Mouse (Mus musculus) monocyte, adult 59 days (primary cell): ENCODE measurements around the gene Map3k19. TPM values are rescaled to one million over a fixed set of nuclear protein-coding genes. Genes with fewer than 3 reads are reported as not detected.

ENCODE experiments used
- total RNA-seq, 2 experiments: library from RNA; stranded (reverse); gene quantifications; one replicate each; pipeline ENCODE4 v1.2.4; 2023

Map3k19 gene
- total RNA-seq: under 1 TPM; 0.52 to 0.86 TPM

GRCm38 (mm10) chr1:127854486-127855222 lies at the start of gene Map3k19:
Gene Map3k19 (minus strand): TSS chr1:127855031.

DNA sequence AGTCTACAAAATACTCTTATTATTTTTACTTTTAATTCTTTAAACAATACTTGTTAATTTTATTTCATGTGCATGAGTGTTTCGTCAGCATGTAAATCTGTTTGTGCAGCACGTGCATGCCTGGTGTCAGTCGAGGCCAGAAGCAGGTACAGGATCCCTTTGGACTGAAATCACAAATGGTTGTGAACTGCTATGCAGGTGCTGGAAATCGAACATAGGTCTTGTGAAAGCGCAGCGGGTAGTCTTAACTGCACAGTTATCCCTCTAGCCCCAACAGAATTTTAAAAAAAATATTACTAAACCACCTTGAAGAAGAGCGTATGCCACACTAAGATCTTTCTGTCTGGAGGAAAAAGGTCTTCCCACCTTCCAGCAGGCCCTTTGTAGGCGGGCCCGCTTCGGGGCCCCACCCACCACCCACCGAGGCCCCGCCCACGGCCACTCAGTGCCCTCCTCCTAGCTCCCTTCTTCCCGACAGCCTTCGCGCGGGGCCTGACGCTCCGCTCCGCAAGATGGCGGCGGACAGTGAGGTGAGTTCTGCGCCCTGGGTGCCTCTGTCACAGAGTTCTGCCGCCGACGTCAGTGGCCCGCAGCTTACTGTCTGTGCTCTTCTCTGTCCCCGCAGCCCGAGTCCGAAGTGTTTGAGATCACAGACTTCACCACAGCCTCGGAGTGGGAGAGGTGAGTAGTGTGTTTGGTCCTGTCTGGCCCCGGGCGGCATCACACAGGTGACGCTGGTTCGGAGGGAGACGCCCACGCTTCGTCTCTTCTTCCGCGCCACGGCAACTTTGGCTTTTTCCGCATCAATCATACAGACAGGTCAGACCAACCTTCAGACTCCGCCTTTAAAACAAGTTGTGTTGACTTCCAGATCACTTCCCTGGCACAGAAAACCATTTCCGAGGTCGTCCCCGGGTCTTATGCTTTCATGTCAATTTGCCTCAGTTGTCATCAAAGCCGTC lies 13.8 kb upstream of the Map3k19 start, which contains the start of gene Rab3gap1:
Gene Rab3gap1, plus strand, starts transcription at position 474 of the 962 bp plus-strand sequence.

GRCm38 (mm10) chr1:127773803-127774500 lies 80.9 kb downstream of the Map3k19 start, which contains the start of gene Ccnt2:
Gene Ccnt2 (plus strand): TSS chr1:127774164.

Other genes with a start within 250 kb of the Map3k19 start
- gene Tmem163, start 175.5 kb downstream of the Map3k19 start, total RNA-seq: under 1 TPM in 1 of 2 experiments, not detected in 1; 0.58 TPM
- not detected for gene Acmsd, start 125.6 kb downstream of the Map3k19 start, total RNA-seq
- 10 to 100 TPM; 59.9 to 70.7 TPM for gene Ccnt2, start 80.9 kb downstream of the Map3k19 start, total RNA-seq
- gene Rab3gap1, start 13.7 kb upstream of the Map3k19 start, total RNA-seq: 10 to 100 TPM; 32.2 to 33.1 TPM
- gene Zranb3, start 248.0 kb upstream of the Map3k19 start, total RNA-seq: 1 to 10 TPM in 1 of 2 experiments, under 1 TPM in 1; 0.92 to 1.2 TPM
- 10 to 100 TPM; 83.4 to 88.3 TPM for gene R3hdm1, start 248.3 kb upstream of the Map3k19 start, total RNA-seq